Mouse (Mus musculus) heart, embryonic 13.5 days (tissue): ENCODE data around the gene Zfp759. TPM values are rescaled to one million over a fixed set of nuclear protein-coding genes. Genes with fewer than 3 reads are reported as not detected.
"Not testable (repeated sequence)": the region's sequence is repeated elsewhere in the genome, so short reads cannot be mapped to it uniquely, and the experiment has no call there.

Experiments
- ATAC-seq: fragments of 200-750 bp; cut with Nextera tagmentation; 2 replicates; pipeline ENCODE4 v1.8.0; 2017; ENCODE audit warnings: moderate TSS enrichment; ENCODE audit not compliant: insufficient number of reproducible peaks, low FRiP score, low TSS enrichment; ENCODE audit errors: extremely low read depth
- H3K27ac ChIP-seq: fragments of 300-500 bp; sonication (generic); replicated peaks from 2 replicates; pipeline ENCODE4 v1.5.1; 2015; ENCODE audit warnings: moderate library complexity, mild to moderate bottlenecking, inconsistent platforms
- H3K27me3 ChIP-seq: fragments of 300-500 bp; sonication (generic); replicated peaks from 2 replicates; pipeline ENCODE4 v1.6.1; 2015; ENCODE audit warnings: mild to moderate bottlenecking, inconsistent platforms
- H3K36me3 ChIP-seq: fragments of 300-500 bp; sonication (generic); 2 replicates; pipeline ENCODE4 v1.6.1; 2015; ENCODE audit warnings: mild to moderate bottlenecking, inconsistent platforms
- H3K4me1 ChIP-seq: fragments of 300-500 bp; sonication (generic); 2 replicates; pipeline ENCODE4 v1.6.1; 2015; ENCODE audit warnings: inconsistent platforms
- H3K4me2 ChIP-seq: fragments of 300-500 bp; sonication (generic); 2 replicates; pipeline ENCODE4 v1.6.1; 2015; ENCODE audit warnings: inconsistent platforms, mild to moderate bottlenecking, moderate library complexity
- H3K4me3 ChIP-seq: fragments of 300-500 bp; sonication (generic); 2 replicates; pipeline ENCODE4 v1.5.1; 2015; ENCODE audit warnings: moderate library complexity, mild to moderate bottlenecking, inconsistent platforms
- H3K9ac ChIP-seq: fragments of 300-500 bp; sonication (generic); 2 replicates; pipeline ENCODE4 v1.6.1; 2015; ENCODE audit warnings: inconsistent platforms, mild to moderate bottlenecking, moderate library complexity
- H3K9me3 ChIP-seq: fragments of 300-500 bp; sonication (generic); 2 replicates; pipeline ENCODE4 v1.6.1; 2016; ENCODE audit warnings: inconsistent platforms
- WGBS: fragments of 180-500 bp; shearing (Covaris S2); methylation state at CpG from one replicate; pipeline ENCODE4 v1.1.7; 2015; ENCODE audit warnings: mixed read lengths; 5-methylcytosine and 5-hydroxymethylcytosine counted together
- polyA plus RNA-seq: library from polyadenylated mRNA; unstranded; fragments of >200 nt; fragmentation: Nextera tagmentation; extraction: Ambion mirVana; gene quantifications from 2 replicates; pipeline ENCODE4 v1.2.1, GENCODE M21; 2015

Zfp759 gene
- 1.4 and 1.5 TPM in 2 replicates for polyA plus RNA-seq

DNA sequence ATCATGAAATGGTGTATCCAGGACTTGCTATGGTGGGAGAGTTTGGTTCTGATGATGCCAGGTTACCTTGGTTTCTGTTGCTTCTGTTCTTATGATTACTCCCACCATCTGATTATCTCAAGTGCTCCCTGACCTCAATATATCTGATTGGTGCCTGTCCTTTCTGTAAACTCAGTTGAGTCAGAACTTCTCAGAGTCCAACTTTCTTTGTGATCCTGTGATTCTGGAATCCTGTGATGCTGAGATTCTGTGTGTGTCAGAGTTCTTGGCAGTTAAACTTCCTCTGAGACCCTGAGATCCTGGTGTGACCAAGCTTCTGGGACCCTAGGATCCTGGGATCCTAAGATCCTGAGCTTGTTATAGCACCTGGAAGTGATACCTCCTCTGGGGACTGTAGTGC lies at the start of gene Zfp759:
Gene Zfp759, plus strand, starts transcription at position 301 of the 400 bp plus-strand sequence.
- H3K4me1 ChIP-seq, H3K9me3 ChIP-seq, ATAC-seq, H3K4me3 ChIP-seq, H3K27ac ChIP-seq, H3K36me3 ChIP-seq, H3K4me2 ChIP-seq, H3K9ac ChIP-seq, H3K27me3 ChIP-seq: not testable (repeated sequence)

DNA sequence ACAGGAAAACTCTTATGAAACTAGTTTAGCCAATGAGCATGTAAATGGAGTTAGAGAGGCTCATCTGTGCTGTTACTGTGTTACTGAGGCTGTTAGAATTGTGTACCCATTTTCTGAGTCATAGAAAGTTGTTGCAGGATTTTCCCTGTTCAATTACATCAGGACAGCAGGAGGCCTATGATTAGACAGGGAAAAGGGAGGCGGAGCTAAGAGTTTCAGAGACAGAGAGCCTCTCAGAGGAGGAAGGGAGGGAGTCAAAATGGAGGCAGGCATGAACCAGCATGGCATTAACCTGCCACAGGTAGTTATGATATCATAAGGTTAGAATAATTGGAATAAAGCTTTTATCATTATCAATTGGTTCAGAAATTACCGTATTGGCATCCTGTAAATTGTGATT lies 48.7 kb upstream of the Zfp759 start:
- Histone ChIP-seq H3K36me3 (peaks cover 75% of the 10 kb centered on the region), H3K9ac (no peak overlapping the region)

DNA sequence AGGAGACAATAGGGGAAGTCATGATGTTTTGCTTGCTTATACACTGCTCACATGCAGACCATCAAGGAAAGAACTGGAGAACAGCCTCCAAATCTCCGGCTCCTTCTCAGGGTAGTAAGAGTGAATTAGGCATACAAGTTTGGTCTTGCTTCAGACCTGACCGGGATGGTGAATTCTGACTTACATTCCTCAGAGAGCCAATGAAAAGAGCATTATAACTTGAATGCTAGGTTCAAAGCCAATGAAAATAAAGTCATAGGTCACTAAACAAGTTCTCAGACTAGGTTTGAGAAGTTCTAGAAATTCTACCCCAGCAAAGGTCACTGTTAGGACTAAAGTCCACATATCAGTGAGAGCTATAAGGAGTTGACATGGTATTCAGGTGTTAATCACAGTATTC lies 44.2 kb upstream of the Zfp759 start:
- Histone ChIP-seq H3K4me1 (peaks cover 12% of the 10 kb centered on the region), H3K4me2 (no peak overlapping the region), H3K27me3 (no peaks in the 10 kb centered on the region), H3K27ac (no peak overlapping the region), H3K36me3 (peaks cover 50% of the 10 kb centered on the region), H3K9me3 (peaks cover 5% of the 10 kb centered on the region; the same call in 1 of the 2 replicates), H3K4me3 (no peak overlapping the region), H3K9ac (no peak overlapping the region)
- WGBS = 92% methylated on average over 2 of the region's 2 CpGs
- no peak for ATAC-seq

More for the DNA sequence above, 48.7 kb upstream of the Zfp759 start:
- no peak for ATAC-seq
- no peak overlapping the region for H3K27ac ChIP-seq
- H3K4me1 ChIP-seq = no peaks in the 10 kb centered on the region
- 86% methylated on average over 2 of the region's 2 CpGs for WGBS
- H3K27me3 ChIP-seq = no peaks in the 10 kb centered on the region
- peaks cover 31% of the 10 kb centered on the region for H3K9me3 ChIP-seq
- no peak overlapping the region for H3K4me2 ChIP-seq
- H3K4me3 ChIP-seq = no peak overlapping the region

DNA sequence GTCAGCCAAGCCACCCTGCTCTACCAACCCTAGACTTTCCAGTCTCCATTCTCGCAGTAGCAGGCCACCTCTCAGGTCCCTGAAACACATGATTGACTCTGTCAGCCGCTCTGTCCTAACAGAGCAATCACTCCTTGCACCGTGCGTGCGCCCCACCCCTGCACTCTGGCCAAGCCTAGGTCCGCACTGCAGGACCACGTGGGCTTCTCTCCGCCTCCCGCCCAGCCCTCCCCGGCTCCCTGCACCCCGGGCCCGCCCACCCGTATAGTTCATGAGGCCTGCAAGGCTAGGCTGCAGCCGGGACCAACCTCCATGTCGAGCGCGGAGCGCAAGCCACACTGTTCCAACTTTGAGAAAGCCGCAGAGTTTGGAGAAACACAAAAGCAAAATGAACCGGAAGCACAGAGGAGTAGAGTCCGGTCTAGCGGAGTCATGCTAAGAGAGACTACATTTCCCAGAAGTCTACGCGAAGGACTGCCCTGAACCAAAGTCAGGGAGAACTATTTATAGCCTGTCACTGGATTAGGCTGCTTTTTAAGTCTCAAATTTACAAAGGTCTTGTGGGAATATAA lies 40.2 kb upstream of the Zfp759 start:
- peak overlapping the region; percentile 90 for H3K27ac ChIP-seq
- under 1% methylated on average over 24 of the region's 24 CpGs for WGBS
- ATAC-seq = peak; percentile 99

DNA sequence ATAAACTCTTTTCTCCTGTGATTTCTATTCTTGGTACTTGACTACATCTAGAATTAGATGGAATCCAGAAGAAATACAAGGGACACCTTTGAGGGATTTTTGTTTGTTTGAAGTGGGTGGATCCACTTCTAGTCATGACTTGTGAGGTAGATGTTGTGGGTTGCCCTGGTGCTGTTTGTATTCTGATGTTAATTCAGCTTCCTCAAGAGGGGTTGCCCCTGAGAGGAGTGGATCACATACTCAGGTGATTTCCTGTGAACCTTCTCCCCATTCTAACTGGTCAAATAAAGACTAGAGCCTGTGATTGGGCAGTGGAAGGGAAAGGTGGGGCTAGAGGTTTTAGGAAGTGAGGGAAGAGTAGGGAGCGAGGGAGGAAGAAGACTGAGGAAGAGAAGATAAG lies 39.5 kb upstream of the Zfp759 start:
- Histone ChIP-seq H3K27ac (peak overlapping the region; percentile 90), H3K4me2 (peak overlapping the region; percentile 72), H3K4me3 (peak overlapping the region; percentile 68), H3K9ac (peak overlapping the region; percentile 85), H3K4me1 (peaks cover 12% of the 10 kb centered on the region), H3K27me3 (no peaks in the 10 kb centered on the region), H3K9me3 (no peaks in the 10 kb centered on the region), H3K36me3 (peaks cover 13% of the 10 kb centered on the region)
- no peak for ATAC-seq
- WGBS = 72% methylated on average over 1 of the region's 1 CpGs

More for the DNA sequence above, 40.2 kb upstream of the Zfp759 start:
- Histone ChIP-seq H3K4me1 (peaks cover 12% of the 10 kb centered on the region), H3K4me3 (peak overlapping the region; percentile 68), H3K27me3 (no peaks in the 10 kb centered on the region), H3K9me3 (no peaks in the 10 kb centered on the region), H3K9ac (peak overlapping the region; percentile 85), H3K36me3 (peaks cover 19% of the 10 kb centered on the region), H3K4me2 (peak overlapping the region; percentile 72)

DNA sequence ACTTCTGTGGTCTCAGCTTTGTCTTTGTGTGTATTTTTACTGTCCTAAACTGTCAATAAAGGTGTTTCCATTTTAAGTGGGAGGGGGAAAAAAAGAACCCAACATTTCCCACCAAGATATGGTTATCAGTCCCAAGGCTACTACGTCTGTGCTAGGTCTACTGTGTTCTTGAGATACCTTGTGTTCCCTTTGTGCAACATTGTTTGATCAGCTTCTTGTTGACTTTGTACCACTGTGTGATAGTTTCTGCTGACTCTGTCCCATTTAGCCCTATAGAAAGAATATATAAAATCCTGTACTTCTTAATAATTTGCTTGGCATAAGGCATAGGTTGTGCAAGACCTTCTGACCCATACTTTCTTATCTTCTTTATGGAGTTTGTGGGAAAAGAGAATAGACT lies 31.3 kb upstream of the Zfp759 start:
- H3K27me3 ChIP-seq = no peaks in the 10 kb centered on the region
- no peak overlapping the region for H3K27ac ChIP-seq
- no peaks in the 10 kb centered on the region for H3K9me3 ChIP-seq
- 61% methylated on average over 1 of the region's 1 CpGs for WGBS
- H3K4me3 ChIP-seq = no peak overlapping the region
- H3K9ac ChIP-seq = no peak overlapping the region
- H3K4me2 ChIP-seq = no peak overlapping the region
- no peak for ATAC-seq
- 0 out of 2 replicates have a peak, but pooled peaks cover 9% of the 10 kb centered on the region for H3K36me3 ChIP-seq
- no peaks in the 10 kb centered on the region for H3K4me1 ChIP-seq

DNA sequence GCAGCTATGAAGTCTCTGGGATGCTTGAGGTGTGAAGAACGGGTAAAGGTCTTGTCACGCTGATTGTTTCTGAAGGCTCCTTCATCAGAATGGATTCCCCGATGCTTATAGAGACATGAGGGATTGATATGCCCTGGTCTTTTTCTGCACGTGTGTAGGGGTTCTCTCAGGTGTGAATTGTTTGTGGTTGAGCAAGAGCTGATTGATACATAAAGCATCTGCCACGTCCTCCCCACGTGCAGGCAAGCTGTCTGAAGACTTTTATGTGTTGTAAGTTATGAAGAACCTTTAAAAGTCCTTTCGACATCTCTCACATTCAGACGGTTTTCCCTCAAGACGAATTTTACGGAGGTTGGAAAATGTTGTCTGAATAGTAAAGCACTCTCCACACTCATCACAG lies 23.6 kb upstream of the Zfp759 start, which contains the start of gene Zfp708:
Gene Zfp708, minus strand, starts transcription at position 101 of the 400 bp plus-strand sequence.
- Histone ChIP-seq H3K4me1 (no peaks in the 10 kb centered on the region), H3K9me3 (no peaks in the 10 kb centered on the region), H3K4me3 (no peak within 1 kb of the TSS), H3K27me3 (no peaks in the 10 kb centered on the region), H3K4me2 (no peak within 1 kb of the TSS), H3K9ac (no peak within 1 kb of the TSS), H3K36me3 (peaks cover 47% of the 10 kb centered on the region), H3K27ac (no peak within 1 kb of the TSS)
- no peak for ATAC-seq
- 83% methylated on average over 10 of the region's 10 CpGs for WGBS

DNA sequence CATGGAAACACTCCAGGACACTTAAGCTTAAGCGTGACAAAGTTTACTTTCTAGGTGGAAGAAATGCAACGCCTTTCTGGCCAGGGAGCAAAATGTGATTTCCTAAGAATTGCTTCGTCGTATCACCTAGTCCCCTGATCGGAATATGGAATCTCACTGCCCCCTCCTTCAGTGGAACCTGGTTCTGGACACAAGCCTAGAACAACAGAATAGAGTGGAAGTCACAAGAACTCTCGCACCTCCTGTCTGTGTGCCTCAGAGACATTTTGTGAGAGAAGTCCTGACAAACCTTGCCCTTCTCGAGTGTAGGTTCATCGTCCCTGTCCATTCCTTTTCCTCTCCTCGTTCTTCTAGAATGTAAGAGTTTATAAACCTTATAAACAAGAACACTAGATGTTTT lies 13.8 kb upstream of the Zfp759 start:
- no peaks in the 10 kb centered on the region; the same call in 1 of the 2 replicates for H3K9me3 ChIP-seq
- H3K4me3 ChIP-seq = peak overlapping the region; percentile 80
- ATAC-seq = no peak
- 51% methylated on average over 9 of the region's 9 CpGs for WGBS
- H3K4me1 ChIP-seq = peaks cover 10% of the 10 kb centered on the region
- H3K36me3 ChIP-seq = peaks cover 13% of the 10 kb centered on the region
- no peaks in the 10 kb centered on the region for H3K27me3 ChIP-seq
- H3K4me2 ChIP-seq = peak overlapping the region; percentile 86
- peak overlapping the region; percentile 90 for H3K9ac ChIP-seq
- peak overlapping the region; percentile 96 for H3K27ac ChIP-seq

DNA sequence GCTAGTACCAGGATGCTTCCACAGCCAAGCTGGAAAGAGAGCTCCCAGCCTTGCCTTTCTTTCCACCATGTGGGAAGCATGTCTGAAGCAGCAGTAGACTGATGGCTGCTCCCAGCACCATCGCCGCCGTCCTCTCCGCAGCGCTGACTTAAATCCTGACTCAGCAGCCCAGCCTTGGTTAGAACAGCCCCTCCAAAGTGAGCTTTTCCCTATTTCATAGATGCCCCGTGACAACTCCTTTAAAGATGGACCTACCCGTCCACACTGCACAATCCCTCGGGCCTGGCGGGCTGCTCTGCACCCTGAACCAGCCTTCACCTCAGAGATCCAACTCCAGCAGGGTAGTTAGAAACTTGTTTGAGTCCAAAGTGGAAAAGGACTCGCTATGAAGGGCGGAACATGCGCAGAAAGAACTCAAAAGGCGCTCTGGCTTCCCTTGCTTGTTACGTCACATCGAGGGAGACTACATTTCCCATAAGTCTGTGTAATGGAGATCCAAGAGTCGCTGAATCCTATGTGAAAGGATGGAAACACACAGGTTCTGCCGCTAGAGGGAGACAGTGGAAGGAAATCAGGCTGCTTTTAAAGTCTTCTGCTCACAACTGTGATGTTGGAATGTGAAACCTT lies 13.2 kb upstream of the Zfp759 start, which contains the start of gene Gm28557:
Gene Gm28557, minus strand, starts transcription at position 411 of the 627 bp plus-strand sequence.
- ATAC-seq = peak; percentile 91
- Histone ChIP-seq H3K4me1 (peaks cover 10% of the 10 kb centered on the region), H3K9ac (peak within 1 kb of the TSS; percentile 90), H3K27me3 (no peaks in the 10 kb centered on the region), H3K9me3 (no peaks in the 10 kb centered on the region; the same call in 1 of the 2 replicates), H3K36me3 (peaks cover 13% of the 10 kb centered on the region), H3K4me2 (peak within 1 kb of the TSS; percentile 86), H3K4me3 (peak within 1 kb of the TSS; percentile 80), H3K27ac (peak within 1 kb of the TSS; percentile 96)
- WGBS = 0% methylated on average over 17 of the region's 17 CpGs

DNA sequence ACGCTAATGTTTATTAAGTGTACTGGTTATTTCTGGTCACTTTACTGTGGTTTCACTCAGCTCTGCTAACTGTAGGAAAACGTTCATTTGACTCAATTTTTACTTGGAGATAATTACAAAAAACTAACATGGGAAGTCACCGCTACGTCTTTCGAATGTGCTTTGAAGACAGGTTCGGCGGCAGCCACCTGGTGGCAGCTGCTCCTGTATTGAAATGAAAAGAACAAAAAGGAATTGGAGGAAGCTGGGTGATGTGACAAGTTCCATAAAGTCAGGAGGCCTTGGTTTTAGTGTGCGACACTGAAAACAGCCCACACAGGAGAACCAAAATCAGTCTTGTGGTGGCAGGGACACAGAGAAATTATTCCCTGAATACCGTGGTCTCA lies 12.6 kb upstream of the Zfp759 start:
- Histone ChIP-seq H3K27me3 (no peaks in the 10 kb centered on the region), H3K4me1 (peaks cover 10% of the 10 kb centered on the region), H3K4me2 (peak overlapping the region; percentile 86), H3K9me3 (no peaks in the 10 kb centered on the region; the same call in 1 of the 2 replicates), H3K9ac (peak overlapping the region; percentile 42), H3K4me3 (peak overlapping the region; percentile 80), H3K27ac (peak overlapping the region; percentile 96), H3K36me3 (peaks cover 13% of the 10 kb centered on the region)
- peak; percentile 38; the same call in 1 of the 2 replicates for ATAC-seq
- 6% methylated on average over 9 of the region's 9 CpGs for WGBS

DNA sequence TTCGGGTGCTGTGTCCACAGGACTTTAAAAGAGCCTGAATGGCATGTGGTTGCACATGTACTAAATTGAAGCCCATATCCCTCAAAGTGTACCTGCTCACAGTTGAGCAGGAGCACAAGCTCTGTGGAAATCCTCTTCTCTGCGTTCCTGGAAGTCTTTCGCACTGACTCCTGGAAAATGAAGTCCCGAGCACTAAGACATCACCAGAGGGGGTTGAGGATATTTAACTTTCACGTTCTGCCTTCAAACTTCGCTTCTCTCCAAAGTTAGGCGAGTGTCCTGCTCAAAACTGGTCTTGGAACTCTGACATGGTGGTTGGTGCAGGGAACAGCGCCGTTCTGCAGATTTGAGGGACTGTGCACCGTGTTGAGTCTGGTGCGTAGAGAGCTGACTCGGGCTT lies 9.4 kb upstream of the Zfp759 start:
- Histone ChIP-seq H3K27ac (no peak overlapping the region), H3K4me2 (no peak overlapping the region), H3K9me3 (no peaks in the 10 kb centered on the region), H3K4me3 (no peak overlapping the region), H3K9ac (no peak overlapping the region), H3K36me3 (no peaks in the 10 kb centered on the region), H3K27me3 (no peaks in the 10 kb centered on the region), H3K4me1 (peaks cover 10% of the 10 kb centered on the region)
- no peak for ATAC-seq
- WGBS = 77% methylated on average over 12 of the region's 12 CpGs
